Mouse (Mus musculus): ENCODE results near the gene Srsf10.

DNA sequence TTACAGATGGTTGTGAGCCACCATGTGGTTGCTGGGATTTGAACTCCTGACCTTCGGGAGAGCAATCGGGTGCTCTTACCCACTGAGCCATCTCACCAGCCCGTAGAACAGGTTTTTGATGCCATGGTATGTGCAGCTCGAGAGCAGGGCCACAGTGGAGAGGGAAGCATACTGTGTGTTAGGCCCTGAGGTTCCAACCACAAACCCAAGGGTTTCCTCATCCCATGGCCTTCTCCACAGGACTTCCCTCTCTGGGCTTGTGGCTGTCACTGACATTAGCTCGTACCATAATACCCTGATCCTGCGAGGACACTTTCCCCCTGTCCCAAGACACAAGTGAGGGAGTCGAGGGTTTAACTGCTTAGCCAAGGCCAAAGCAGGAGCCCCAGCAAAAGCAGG is 43.5 kb downstream of the Srsf10 start:
- TF ChIP-seq ZC3H11A (IDR thresholded peaks at IDR 0.05; ENCODE audit: borderline replicate concordance, low read depth, low read length) (no peak), CHD2 (IDR thresholded peaks at IDR 0.05; ENCODE audit: low read depth, low read length) (no peak), MAFK (IDR thresholded peaks at IDR 0.05; ENCODE audit: insufficient read depth, low read depth, low read length) (no peak), ZNF384 (IDR thresholded peaks at IDR 0.05; ENCODE audit: low read depth, low read length) (no peak)

Data from ES-E14 (cell line).